Mouse (Mus musculus) Muller cell, postnatal 12 days (primary cell): ENCODE measurements at regions not wholly inside any gene's neighbourhood (a gene's known extent, or its start where the extent isn't known, plus 50 kb on each side); places are given as distances from the start of the nearest gene placed in this dataset.
A peak's percentile ranks its signal among the peaks of the same experiment; 100 is the strongest.

Experiments used
- DNase-seq: peaks from one replicate; pipeline ENCODE4 v3.0.0-alpha.2; 2015; ENCODE audit errors: inconsistent ontology term

- DNase-seq = no peak
Measured at GRCm38 (mm10) chr4:12628702-12629374, 457.0 kb upstream of the Fam92a start.

GRCm38 (mm10) chr4:12627158-12627871 lies 455.5 kb upstream of the Fam92a start:
- no peak for DNase-seq

- no peak for DNase-seq
Measured at GRCm38 (mm10) chr4:12620756-12621270, 449.0 kb upstream of the Fam92a start.

DNA sequence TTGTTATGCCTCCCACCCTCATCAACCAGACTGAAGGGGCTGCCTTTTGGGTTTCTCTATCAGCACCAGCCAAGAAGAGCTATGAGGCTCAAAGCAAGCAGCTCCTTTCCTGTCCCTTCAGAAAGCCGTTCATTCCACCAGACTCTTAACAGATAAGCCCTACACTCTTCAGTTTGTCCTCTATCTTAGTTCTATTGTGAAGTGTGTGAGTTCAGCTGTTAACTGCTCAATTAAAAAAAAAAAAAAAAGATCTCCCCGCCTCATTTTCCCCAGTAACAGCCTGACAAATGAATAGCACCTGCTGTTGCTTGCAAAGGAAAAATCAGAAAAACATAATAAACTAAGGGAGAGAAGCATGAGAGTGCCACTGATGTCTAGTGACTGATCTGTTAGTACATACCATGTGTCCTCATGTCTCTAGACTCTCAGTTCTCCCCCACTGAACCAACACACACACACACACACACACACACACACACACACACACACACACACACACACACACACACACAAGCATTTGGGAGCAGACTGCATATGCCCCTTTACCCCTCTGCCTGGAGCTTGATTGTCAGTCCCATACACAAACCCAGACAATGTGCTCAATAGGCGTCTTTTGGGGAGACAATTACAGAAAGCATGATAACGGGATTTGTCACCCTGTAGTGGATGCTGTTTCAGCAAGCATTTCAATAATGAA lies 448.4 kb upstream of the Fam92a start:
- no peak for DNase-seq

GRCm38 (mm10) chr4:12616665-12617064 lies 444.9 kb upstream of the Fam92a start:
- DNase-seq = no peak

DNA sequence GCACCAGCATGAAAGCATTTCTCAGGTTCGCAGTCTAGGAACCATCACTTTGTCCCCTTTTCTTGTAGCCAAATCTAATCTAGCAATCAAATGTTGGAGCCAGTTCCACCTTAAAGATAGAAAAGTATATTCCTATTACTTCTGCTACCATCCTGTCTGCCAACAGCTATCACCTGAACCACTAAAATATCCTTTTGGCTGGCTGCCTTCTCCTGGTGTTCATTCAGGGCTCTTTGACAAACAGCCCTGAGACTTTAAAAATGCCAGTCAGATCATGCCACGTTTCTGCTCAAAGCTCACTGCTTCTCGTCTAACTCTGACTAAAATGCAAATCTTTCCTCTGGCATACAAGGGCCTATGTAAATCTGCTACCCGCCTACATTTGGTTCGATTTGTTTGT lies 439.7 kb upstream of the Fam92a start:
- DNase-seq = no peak

GRCm38 (mm10) chr4:12601165-12601919 lies 429.5 kb upstream of the Fam92a start:
- DNase-seq = no peak

GRCm38 (mm10) chr4:12595801-12596515 lies 424.1 kb upstream of the Fam92a start:
- no peak for DNase-seq

GRCm38 (mm10) chr4:12592973-12593372 lies 421.2 kb upstream of the Fam92a start:
- no peak for DNase-seq

GRCm38 (mm10) chr4:12578102-12578501 lies 406.3 kb upstream of the Fam92a start:
- no peak for DNase-seq

- DNase-seq = no peak
Measured at GRCm38 (mm10) chr4:12571881-12572280, 400.1 kb upstream of the Fam92a start.

DNA sequence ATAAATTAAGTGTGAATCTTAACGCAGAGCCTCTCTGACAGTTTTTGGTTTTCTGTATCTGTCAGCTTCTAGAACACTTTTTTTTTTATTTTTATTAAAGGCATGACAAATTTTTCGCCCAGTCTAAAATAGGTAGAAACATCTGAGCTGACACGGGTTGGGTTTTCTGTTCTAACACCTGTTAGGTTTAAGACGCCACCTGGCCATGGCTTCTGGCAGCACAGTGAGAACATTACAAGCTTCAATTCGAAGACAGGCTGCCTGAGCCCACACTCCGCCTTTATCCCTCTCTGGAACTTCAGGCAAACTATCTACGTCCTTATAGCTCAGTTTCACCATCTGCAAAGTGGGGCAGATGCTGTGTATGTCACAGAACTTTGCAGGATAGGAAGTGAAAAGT lies 398.9 kb upstream of the Fam92a start:
- DNase-seq = no peak

DNA sequence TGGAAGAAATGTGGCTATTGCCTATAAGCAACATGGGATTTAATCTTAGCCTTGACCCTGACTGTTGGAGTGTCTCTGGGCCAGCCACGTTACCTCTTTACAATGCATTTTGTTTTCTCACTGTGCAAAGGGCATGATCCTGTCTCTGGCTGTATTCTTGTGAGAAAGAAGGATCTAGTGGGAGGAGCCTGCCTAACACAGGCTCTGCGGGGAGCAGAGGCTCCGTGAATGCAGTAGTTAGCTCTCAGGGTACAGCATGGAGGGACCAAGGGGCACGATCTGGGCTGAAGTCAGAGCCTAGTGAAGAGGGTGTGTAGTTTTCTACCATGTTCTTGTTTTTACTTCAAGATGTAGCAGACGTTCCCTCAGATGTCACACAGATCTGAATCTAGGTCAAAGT lies 395.8 kb upstream of the Fam92a start:
- DNase-seq = no peak

- DNase-seq = no peak
Measured at GRCm38 (mm10) chr4:12563016-12563415, 391.2 kb upstream of the Fam92a start.

DNA sequence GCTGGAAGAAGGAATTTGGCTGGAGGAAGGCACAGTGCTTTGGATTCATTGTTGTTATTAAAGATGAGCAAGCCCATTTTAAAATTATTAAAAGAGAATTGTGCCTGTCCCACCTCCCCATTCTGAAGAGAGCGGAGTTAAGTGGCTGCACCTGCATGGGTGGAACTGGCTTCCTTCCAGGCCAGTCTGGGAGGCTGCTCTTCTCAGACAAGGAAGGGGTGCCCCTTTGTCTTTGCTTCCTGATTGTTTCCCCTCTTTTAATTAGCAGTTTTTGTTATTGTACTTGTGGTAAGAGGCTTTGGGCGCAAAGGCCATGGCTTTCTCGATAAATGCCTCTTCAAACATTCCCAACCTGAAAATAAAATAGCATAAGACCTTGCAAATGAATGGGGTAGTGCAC lies 388.7 kb upstream of the Fam92a start:
- DNase-seq = no peak

DNA sequence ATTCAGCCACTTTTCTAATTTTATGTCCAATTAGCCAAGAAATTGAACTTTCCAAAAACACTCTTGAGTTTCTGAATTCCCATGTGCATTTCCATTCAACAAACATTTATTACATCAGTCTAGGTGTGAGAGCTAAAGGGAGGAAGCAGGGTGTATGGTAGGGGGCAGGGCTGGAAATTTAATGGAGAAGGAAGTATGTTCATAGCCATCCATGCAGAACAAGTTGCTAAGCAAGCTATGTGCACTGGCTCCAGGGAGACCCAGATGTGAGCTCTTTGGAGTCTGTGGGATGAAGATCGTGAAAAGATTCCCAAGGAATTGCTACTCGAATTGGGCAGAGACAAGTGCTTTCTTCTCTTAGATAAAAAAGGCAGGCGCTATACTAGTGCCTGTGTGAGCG lies 388.2 kb upstream of the Fam92a start:
- DNase-seq = no peak

GRCm38 (mm10) chr4:12557105-12557504 lies 385.3 kb upstream of the Fam92a start:
- no peak for DNase-seq

- no peak for DNase-seq
Measured at GRCm38 (mm10) chr4:12549265-12549664, 377.4 kb upstream of the Fam92a start.

- DNase-seq = peak; percentile 38
Measured at GRCm38 (mm10) chr4:12543906-12544305, 372.1 kb upstream of the Fam92a start.

GRCm38 (mm10) chr4:12541508-12541907 lies 369.7 kb upstream of the Fam92a start:
- DNase-seq = peak; percentile 24

- DNase-seq = peak; percentile 73
Measured at GRCm38 (mm10) chr4:12539184-12539791, 367.5 kb upstream of the Fam92a start.
